Comparison of ENCODE assay signal across 21 mouse cellular contexts in the genomic region with DNA sequence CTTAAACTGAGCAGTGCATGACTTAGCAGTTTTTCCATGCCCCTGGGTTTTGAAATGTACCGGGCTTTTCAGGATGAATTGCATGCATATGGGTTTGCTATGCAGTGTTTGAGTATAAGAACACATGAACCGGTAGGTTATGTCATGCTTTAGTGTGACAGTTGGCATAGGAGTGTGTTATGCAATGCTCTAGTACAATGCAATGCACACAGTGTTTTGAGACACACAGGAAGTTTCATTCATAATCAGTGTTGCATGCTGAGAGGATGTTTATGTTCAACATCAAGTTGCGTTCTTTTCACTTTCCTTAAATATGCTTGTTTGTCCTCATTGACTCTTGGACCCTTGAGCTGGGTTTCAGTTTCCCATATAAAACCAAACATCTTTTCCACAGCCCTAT.
DNase-seq lines count a peak whose midpoint lies in the region; ATAC-seq and TF ChIP-seq lines count a peak whose summit lies in the region.
"Had no signal": no experiment of that assay in that cellular context is flagged by ENCODE, and none has a peak within 500 bp of the region (broad histone marks: within the 10 kb centered on the region; RNA-seq: fewer than 3 reads in every experiment).

No protein-coding gene starts in this region.

- H3K9me3 ChIP-seq in lung, embryonic 14.5 days (ENCODE audit: low read depth, low read length) = no peaks in the 10 kb centered on the region
- H3K9me3 ChIP-seq in lung, embryonic 16.5 days (ENCODE audit: control insufficient read depth, low read length) = no peaks in the 10 kb centered on the region
- H3K9me3 ChIP-seq: embryonic facial prominence, embryonic 12.5 days; embryonic facial prominence, embryonic 15.5 days; forebrain, embryonic 10.5 days; forebrain, embryonic 12.5 days had no signal

- H3K27ac ChIP-seq in lung, embryonic 14.5 days (ENCODE audit: low read depth) = no peak overlapping the region
- H3K27ac ChIP-seq in lung, embryonic 16.5 days (ENCODE audit: low read length) = peak overlapping the region; percentile 48
- H3K27ac ChIP-seq: embryonic facial prominence, embryonic 12.5 days; embryonic facial prominence, embryonic 15.5 days; forebrain, embryonic 10.5 days; forebrain, embryonic 12.5 days had no signal

- no peak overlapping the region for H3K4me2 ChIP-seq in lung, embryonic 14.5 days
- H3K4me2 ChIP-seq in lung, embryonic 16.5 days (ENCODE audit: low read depth, low read length) = no peak overlapping the region
- H3K4me2 ChIP-seq: embryonic facial prominence, embryonic 12.5 days; embryonic facial prominence, embryonic 15.5 days; forebrain, embryonic 12.5 days had no signal

- H3K4me3 ChIP-seq in lung, embryonic 14.5 days (ENCODE audit: low read depth, low read length) = no peak overlapping the region
- H3K4me3 ChIP-seq in lung, adult 2 months (replicated peaks; ENCODE audit: extremely low read depth, low read depth, low read length) = no peak overlapping the region
- H3K4me3 ChIP-seq in lung, embryonic 16.5 days (ENCODE audit: low read length) = no peak overlapping the region
- H3K4me3 ChIP-seq: embryonic facial prominence, embryonic 12.5 days; embryonic facial prominence, embryonic 15.5 days; erythroblast, embryonic 14.5 days; forebrain, embryonic 10.5 days; forebrain, embryonic 12.5 days had no signal

- peak; percentile 34 for DNase-seq in lung, embryonic 14.5 days
- no peak for DNase-seq in lung, adult 2 months
- no peak for DNase-seq in lung, postnatal 36 days
- DNase-seq: adrenal gland, adult 2 months; adrenal gland, postnatal 10 days; adrenal gland, postnatal 25 days; cerebellum, adult 11 months; cerebellum, adult 18-20 months; cerebellum, adult 8-10 months; cerebellum, adult 9-11 months; cerebellum, postnatal 14 days; cerebellum, postnatal 36 days; embryo, embryonic 11 days had no signal

- H3K4me1 ChIP-seq in lung, embryonic 14.5 days (ENCODE audit: insufficient read depth) = no peaks in the 10 kb centered on the region
- H3K4me1 ChIP-seq in lung, adult 2 months (ENCODE audit: control insufficient read depth, insufficient read depth, low read length) = no peaks in the 10 kb centered on the region
- H3K4me1 ChIP-seq in lung, embryonic 16.5 days (replicated peaks; ENCODE audit: control insufficient read depth, insufficient read depth, low read length) = no peaks in the 10 kb centered on the region
- H3K4me1 ChIP-seq: embryonic facial prominence, embryonic 12.5 days; embryonic facial prominence, embryonic 15.5 days; forebrain, embryonic 10.5 days; forebrain, embryonic 12.5 days had no signal

- no peak overlapping the region for H3K9ac ChIP-seq in lung, embryonic 14.5 days
- no peak overlapping the region for H3K9ac ChIP-seq in lung, embryonic 16.5 days (ENCODE audit: low read length)
- H3K9ac ChIP-seq: embryonic facial prominence, embryonic 12.5 days; embryonic facial prominence, embryonic 15.5 days; forebrain, embryonic 12.5 days had no signal

- no peak for TF ChIP-seq CTCF in lung, embryonic 14.5 days (IDR thresholded peaks at IDR 0.05; ENCODE audit: low read depth)
- TF ChIP-seq CTCF in lung, adult 2 months (IDR thresholded peaks at IDR 0.05; ENCODE audit: insufficient read depth, low read length) = no peak

- WGBS in lung, embryonic 14.5 days = 60% methylated on average over 3 of the region's 3 CpGs
- WGBS in lung, adult 2 months = 52% methylated on average over 3 of the region's 3 CpGs
- WGBS in lung, embryonic 16.5 days = 37% methylated on average over 3 of the region's 3 CpGs

- TF ChIP-seq POLR2A in lung, adult 2 months (IDR thresholded peaks at IDR 0.05; ENCODE audit: borderline replicate concordance, extremely low read depth, low read depth, low read length) = no peak

- no peaks in the 10 kb centered on the region for H3K36me3 ChIP-seq in lung, embryonic 14.5 days (ENCODE audit: insufficient read depth)
- H3K36me3 ChIP-seq in lung, embryonic 16.5 days (ENCODE audit: control insufficient read depth, insufficient read depth, low read length) = no peaks in the 10 kb centered on the region
- H3K36me3 ChIP-seq: embryonic facial prominence, embryonic 12.5 days; embryonic facial prominence, embryonic 15.5 days; forebrain, embryonic 10.5 days; forebrain, embryonic 12.5 days had no signal

- no peaks in the 10 kb centered on the region for H3K27me3 ChIP-seq in lung, embryonic 14.5 days (ENCODE audit: insufficient read depth, low read length)
- H3K27me3 ChIP-seq in lung, embryonic 16.5 days (ENCODE audit: control insufficient read depth, insufficient read depth, low read depth, low read length) = no peaks in the 10 kb centered on the region
- H3K27me3 ChIP-seq: embryonic facial prominence, embryonic 12.5 days; embryonic facial prominence, embryonic 15.5 days; forebrain, embryonic 12.5 days had no signal

- ATAC-seq in lung, embryonic 14.5 days (ENCODE audit: insufficient read depth) = peak; percentile 52; the same call in 1 of the 2 replicates
- peak; percentile 94 for ATAC-seq in lung, embryonic 16.5 days (ENCODE audit: low read depth)
- ATAC-seq: forebrain, embryonic 14.5 days; forebrain, embryonic 16.5 days had no signal
